Mouse (Mus musculus) heart, embryonic 11.5 days (tissue): ENCODE data around the gene Plekhg1. TPM values are rescaled to one million over a fixed set of nuclear protein-coding genes. Genes with fewer than 3 reads are reported as not detected.

Experiments used
- ATAC-seq: fragments of 200-750 bp; cut with Nextera tagmentation; replicated peaks from 2 replicates; pipeline ENCODE4 v1.8.0; 2017; ENCODE audit warnings: moderate library complexity; ENCODE audit not compliant: insufficient number of reproducible peaks, low FRiP score, low TSS enrichment
- H3K27ac ChIP-seq: fragments of 300-500 bp; sonication (generic); 2 replicates; pipeline ENCODE4 v1.5.1; 2014; ENCODE audit warnings: mild to moderate bottlenecking, low read depth, low read length
- H3K27me3 ChIP-seq: fragments of 300-500 bp; sonication (generic); 2 replicates; pipeline ENCODE4 v1.6.1; 2014; ENCODE audit warnings: mild to moderate bottlenecking, low read length, mixed read lengths; ENCODE audit not compliant: control insufficient read depth, insufficient read depth
- H3K36me3 ChIP-seq: fragments of 300-500 bp; sonication (generic); 2 replicates; pipeline ENCODE4 v1.6.1; 2014; ENCODE audit warnings: mild to moderate bottlenecking, low read length, moderate library complexity, mixed read lengths; ENCODE audit not compliant: control insufficient read depth, insufficient read depth
- H3K4me1 ChIP-seq: fragments of 300-500 bp; sonication (generic); 2 replicates; pipeline ENCODE4 v1.6.1; 2014; ENCODE audit warnings: low read length; ENCODE audit not compliant: control insufficient read depth, insufficient read depth
- H3K4me2 ChIP-seq: fragments of 300-500 bp; sonication (generic); 2 replicates; pipeline ENCODE4 v1.6.1; 2014; ENCODE audit warnings: mild to moderate bottlenecking, moderate library complexity
- H3K4me3 ChIP-seq: fragments of 300-500 bp; sonication (generic); 2 replicates; pipeline ENCODE4 v1.5.1; 2014; ENCODE audit warnings: low read depth, low read length
- H3K9ac ChIP-seq: fragments of 300-500 bp; sonication (generic); 2 replicates; pipeline ENCODE4 v1.6.1; 2014; ENCODE audit warnings: mild to moderate bottlenecking, low read depth, low read length, moderate library complexity
- H3K9me3 ChIP-seq: fragments of 300-500 bp; sonication (generic); replicated peaks from 2 replicates; pipeline ENCODE4 v1.6.1; 2016; ENCODE audit warnings: low read length; ENCODE audit not compliant: control insufficient read depth
- WGBS: fragments of 180-500 bp; shearing (Covaris S2); extraction: QIAGEN DNeasy Blood & Tissue Kit; methylation state at CpG from one replicate; pipeline ENCODE4 v1.1.7; 2014; ENCODE audit not compliant: insufficient replicate concordance; 5-methylcytosine and 5-hydroxymethylcytosine counted together
- polyA plus RNA-seq: library from polyadenylated mRNA; unstranded; fragments of >200 nt; fragmentation: Nextera tagmentation; extraction: Ambion mirVana; gene quantifications from 2 replicates; pipeline ENCODE4 v1.2.1, GENCODE M21; 2014

Plekhg1 gene
- polyA plus RNA-seq = 6.2 and 7.7 TPM in 2 replicates

GRCm38 (mm10) chr10:3740148-3740503 lies at the start of gene Plekhg1:
TSS of gene Plekhg1 (plus strand) at chr10:3740364.
- Histone ChIP-seq H3K4me3 (peak within 1 kb of the TSS; percentile 66), H3K27me3 (no peaks in the 10 kb centered on the region), H3K4me2 (peak within 1 kb of the TSS; percentile 86), H3K9me3 (no peaks in the 10 kb centered on the region), H3K4me1 (no peaks in the 10 kb centered on the region), H3K27ac (peak within 1 kb of the TSS; percentile 82), H3K36me3 (no peaks in the 10 kb centered on the region), H3K9ac (peak within 1 kb of the TSS; percentile 80)
- ATAC-seq = peak; percentile 79
- under 1% methylated on average over 15 of the region's 29 CpGs for WGBS

GRCm38 (mm10) chr10:3692791-3693190 lies 47.4 kb upstream of the Plekhg1 start:
- no peaks in the 10 kb centered on the region for H3K36me3 ChIP-seq
- no peak overlapping the region for H3K4me2 ChIP-seq
- no peak overlapping the region for H3K27ac ChIP-seq
- H3K4me1 ChIP-seq = no peaks in the 10 kb centered on the region
- no peak overlapping the region for H3K9ac ChIP-seq
- no peaks in the 10 kb centered on the region for H3K9me3 ChIP-seq
- no peaks in the 10 kb centered on the region for H3K27me3 ChIP-seq
- H3K4me3 ChIP-seq = no peak overlapping the region
- no peak for ATAC-seq
- 69% methylated on average over 1 of the region's 1 CpGs for WGBS

GRCm38 (mm10) chr10:3693699-3694280 lies 46.4 kb upstream of the Plekhg1 start:
- Histone ChIP-seq H3K9ac (no peak overlapping the region), H3K27me3 (no peaks in the 10 kb centered on the region), H3K4me3 (no peak overlapping the region), H3K27ac (no peak overlapping the region), H3K36me3 (no peaks in the 10 kb centered on the region), H3K9me3 (no peaks in the 10 kb centered on the region), H3K4me1 (no peaks in the 10 kb centered on the region), H3K4me2 (no peak overlapping the region)
- 73% methylated on average over 6 of the region's 6 CpGs for WGBS
- no peak for ATAC-seq

GRCm38 (mm10) chr10:3695332-3695905 lies 44.7 kb upstream of the Plekhg1 start:
- H3K4me2 ChIP-seq = no peak overlapping the region
- H3K4me1 ChIP-seq = no peaks in the 10 kb centered on the region
- no peak overlapping the region for H3K4me3 ChIP-seq
- no peaks in the 10 kb centered on the region for H3K9me3 ChIP-seq
- no peak overlapping the region for H3K27ac ChIP-seq
- no peak for ATAC-seq
- 66% methylated on average over 5 of the region's 5 CpGs for WGBS
- no peak overlapping the region for H3K9ac ChIP-seq
- no peaks in the 10 kb centered on the region for H3K36me3 ChIP-seq
- no peaks in the 10 kb centered on the region for H3K27me3 ChIP-seq

- Histone ChIP-seq H3K27me3 (no peaks in the 10 kb centered on the region), H3K4me1 (no peaks in the 10 kb centered on the region), H3K27ac (peak overlapping the region; percentile 35; the same call in 1 of the 2 replicates), H3K9ac (no peak overlapping the region), H3K4me3 (no peak overlapping the region), H3K4me2 (peak overlapping the region; percentile 46), H3K9me3 (no peaks in the 10 kb centered on the region), H3K36me3 (no peaks in the 10 kb centered on the region)
- no peak for ATAC-seq
- 35% methylated on average over 8 of the region's 8 CpGs for WGBS
Measured at GRCm38 (mm10) chr10:3696727-3697348, 43.3 kb upstream of the Plekhg1 start.

GRCm38 (mm10) chr10:3697500-3697899 lies 42.7 kb upstream of the Plekhg1 start:
- Histone ChIP-seq H3K9ac (no peak overlapping the region), H3K36me3 (no peaks in the 10 kb centered on the region), H3K27ac (no peak overlapping the region), H3K4me3 (no peak overlapping the region), H3K4me1 (no peaks in the 10 kb centered on the region), H3K9me3 (no peaks in the 10 kb centered on the region), H3K27me3 (no peaks in the 10 kb centered on the region), H3K4me2 (no peak overlapping the region)
- WGBS = 79% methylated on average over 5 of the region's 5 CpGs
- no peak for ATAC-seq

GRCm38 (mm10) chr10:3700225-3701073 lies 39.7 kb upstream of the Plekhg1 start:
- 69% methylated on average over 12 of the region's 12 CpGs for WGBS
- H3K4me2 ChIP-seq = no peak overlapping the region
- H3K27ac ChIP-seq = no peak overlapping the region
- no peak overlapping the region for H3K9ac ChIP-seq
- no peak for ATAC-seq
- no peaks in the 10 kb centered on the region for H3K27me3 ChIP-seq
- no peaks in the 10 kb centered on the region for H3K36me3 ChIP-seq
- no peaks in the 10 kb centered on the region for H3K4me1 ChIP-seq
- H3K4me3 ChIP-seq = no peak overlapping the region
- no peaks in the 10 kb centered on the region for H3K9me3 ChIP-seq

- Histone ChIP-seq H3K27me3 (no peaks in the 10 kb centered on the region), H3K9ac (no peak overlapping the region), H3K9me3 (no peaks in the 10 kb centered on the region), H3K27ac (no peak overlapping the region), H3K4me2 (no peak overlapping the region), H3K4me3 (no peak overlapping the region), H3K36me3 (no peaks in the 10 kb centered on the region), H3K4me1 (no peaks in the 10 kb centered on the region)
- ATAC-seq = no peak
- WGBS = 67% methylated on average over 4 of the region's 4 CpGs
Measured at GRCm38 (mm10) chr10:3701832-3702231, 38.3 kb upstream of the Plekhg1 start.
